Mouse (Mus musculus) olfactory bulb, adult 2 months (tissue): ENCODE results near the gene Zfhx3.

Experiments used
- CTCF ChIP-seq: fragments of 200-500 bp; IDR thresholded peaks from 2 replicates; pipeline ENCODE4 v1.5.1; 2012; ENCODE audit warnings: low read depth, mild to moderate bottlenecking, low read length, moderate library complexity; ENCODE audit not compliant: insufficient read depth
- POLR2A ChIP-seq: fragments of 200-500 bp; IDR thresholded peaks from 2 replicates; pipeline ENCODE4 v1.6.1; 2012; ENCODE audit warnings: mild to moderate bottlenecking, low read depth, low read length, moderate library complexity; ENCODE audit not compliant: insufficient read depth

- no peak for TF ChIP-seq POLR2A
- no peak for TF ChIP-seq CTCF
Observed at GRCm38 (mm10) chr8:108930635-108931034, 988.2 kb downstream of the Zfhx3 start.
